Mouse (Mus musculus) cerebellum, adult 9-10 months (tissue): ENCODE measurements around the gene Hsf4.
"Not testable (repeated sequence)": the region's sequence is repeated elsewhere in the genome, so short reads cannot be mapped to it uniquely, and the experiment has no call there.

ENCODE experiments used
- DNase-seq: peaks from one replicate; pipeline ENCODE4 v3.0.0; 2022

Hsf4 gene

DNA sequence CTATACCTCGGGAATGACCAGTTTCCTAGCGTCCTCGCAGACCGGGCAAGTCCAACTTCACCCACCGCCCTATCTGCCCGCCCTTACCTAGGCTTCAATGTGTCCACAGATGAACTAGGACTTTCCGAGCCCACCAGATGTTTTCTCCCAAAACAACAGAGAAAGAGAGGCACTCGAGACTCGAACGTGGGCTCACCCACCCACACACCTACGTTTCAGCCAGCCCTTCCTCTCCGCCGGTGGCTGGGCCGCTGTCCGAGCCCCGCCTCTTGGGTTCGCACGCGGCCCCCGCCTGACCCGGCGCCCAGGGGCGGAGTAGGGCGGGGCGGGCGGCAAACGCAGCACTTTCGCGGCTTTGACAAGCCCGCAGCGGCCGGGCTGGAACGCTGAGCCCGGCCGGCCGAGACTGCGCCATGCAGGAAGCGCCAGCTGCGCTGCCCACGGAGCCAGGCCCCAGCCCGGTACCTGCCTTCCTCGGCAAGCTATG lies at the start of gene Hsf4:
Gene Hsf4 (plus strand): TSS at position 341 of the 487 bp plus-strand sequence.
- peak; percentile 71 for DNase-seq

DNA sequence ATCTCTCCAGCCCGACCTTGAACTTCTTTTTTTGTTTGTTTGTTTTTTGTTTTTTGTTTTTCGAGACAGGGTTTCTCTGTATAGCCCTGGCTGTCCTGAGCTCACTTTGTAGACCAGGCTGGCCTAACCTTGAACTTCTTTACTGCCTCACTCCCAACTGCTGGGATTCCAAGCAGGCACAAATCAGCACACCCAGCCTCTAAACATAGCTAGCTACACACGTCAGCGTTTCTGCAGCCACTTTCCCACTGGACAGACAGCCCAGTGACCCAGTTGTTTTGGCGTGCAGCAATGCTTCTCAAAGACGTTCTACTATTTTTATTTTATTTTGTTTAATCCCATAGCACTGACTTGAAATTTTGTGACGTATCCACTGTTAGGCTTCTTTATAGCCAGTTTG lies 45.8 kb upstream of the Hsf4 start:
- no peak for DNase-seq

DNA sequence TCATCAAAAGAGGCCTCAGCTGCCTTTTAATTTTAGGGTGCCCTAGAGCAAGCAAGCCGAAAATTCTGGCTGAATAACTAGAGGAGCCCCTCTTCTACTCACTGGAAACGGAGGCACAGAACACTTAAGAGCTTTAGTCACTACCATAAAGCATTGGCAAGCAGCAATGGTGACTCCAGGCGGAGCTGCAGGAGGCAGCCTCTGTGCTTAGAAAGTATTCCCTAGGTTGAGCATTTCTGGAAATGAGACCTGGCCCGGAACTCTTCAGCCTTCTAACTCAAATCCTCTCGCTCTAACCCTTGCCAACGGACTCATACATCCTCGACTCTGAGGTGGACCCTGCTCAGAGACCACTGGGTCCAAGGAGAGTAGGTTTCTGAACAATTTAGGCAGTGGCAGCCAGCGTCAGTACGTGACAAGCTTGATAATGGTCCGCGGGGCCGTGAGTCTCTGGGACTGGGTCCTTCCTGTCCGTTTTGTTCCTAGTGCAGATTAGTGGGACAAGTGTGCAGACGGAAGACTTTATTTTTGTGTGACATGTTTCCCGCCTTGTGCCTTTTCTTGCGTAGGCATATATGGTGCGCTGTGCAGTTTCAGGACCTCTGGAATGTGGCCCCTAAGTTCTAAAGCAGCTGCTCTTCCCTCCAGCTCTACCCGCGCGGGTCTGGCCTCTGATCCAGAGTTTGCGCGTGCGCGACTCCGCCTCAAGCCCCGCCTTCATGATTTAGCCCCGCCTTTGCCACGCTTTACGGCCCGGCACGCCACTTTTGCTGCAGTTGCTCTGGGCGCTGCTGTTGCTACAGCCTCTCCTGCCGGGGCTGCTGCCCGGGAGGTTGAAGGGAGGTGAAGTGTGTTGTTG lies 45.0 kb upstream of the Hsf4 start, which contains the start of gene D230025D16Rik:
Gene D230025D16Rik (plus strand): TSS at position 733 of the 859 bp plus-strand sequence.
- DNase-seq: peak; percentile 94

DNA sequence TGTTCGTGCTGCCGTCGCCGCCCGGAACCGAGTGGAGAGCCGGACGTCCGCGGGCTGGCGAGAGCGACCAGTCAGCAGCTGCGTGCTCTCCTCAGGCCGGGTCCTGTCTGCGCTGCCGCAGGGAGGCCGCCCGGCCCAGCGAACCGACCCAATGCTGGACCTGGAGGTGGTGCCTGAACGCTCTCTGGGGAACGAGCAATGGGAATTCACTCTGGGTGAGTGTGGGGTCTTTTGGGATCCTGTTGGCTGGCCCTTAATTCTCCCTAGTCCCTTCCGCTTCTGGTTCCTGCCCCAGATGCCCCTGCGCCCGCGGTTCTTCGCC lies 44.4 kb upstream of the Hsf4 start:
- DNase-seq: no peak

DNA sequence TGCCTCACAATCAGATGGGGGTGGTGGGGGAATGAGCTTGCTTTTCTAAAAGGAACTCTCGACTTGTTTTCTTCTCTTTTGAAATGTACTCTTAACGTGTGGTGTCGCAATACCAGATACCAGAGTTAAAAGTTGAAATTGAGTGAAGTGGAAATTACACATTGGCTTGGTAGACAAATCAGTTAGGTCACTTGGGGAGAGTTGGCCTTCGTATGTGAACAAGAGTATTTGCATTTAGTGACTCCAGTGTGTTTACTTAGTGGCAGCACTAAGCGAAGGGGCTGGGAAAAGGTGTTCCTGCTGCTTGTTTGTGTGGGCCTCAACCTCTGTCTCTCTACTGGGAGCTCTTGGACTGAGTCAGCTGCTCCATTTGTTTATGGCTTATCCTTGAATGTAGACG lies 43.7 kb upstream of the Hsf4 start:
- no peak for DNase-seq

DNA sequence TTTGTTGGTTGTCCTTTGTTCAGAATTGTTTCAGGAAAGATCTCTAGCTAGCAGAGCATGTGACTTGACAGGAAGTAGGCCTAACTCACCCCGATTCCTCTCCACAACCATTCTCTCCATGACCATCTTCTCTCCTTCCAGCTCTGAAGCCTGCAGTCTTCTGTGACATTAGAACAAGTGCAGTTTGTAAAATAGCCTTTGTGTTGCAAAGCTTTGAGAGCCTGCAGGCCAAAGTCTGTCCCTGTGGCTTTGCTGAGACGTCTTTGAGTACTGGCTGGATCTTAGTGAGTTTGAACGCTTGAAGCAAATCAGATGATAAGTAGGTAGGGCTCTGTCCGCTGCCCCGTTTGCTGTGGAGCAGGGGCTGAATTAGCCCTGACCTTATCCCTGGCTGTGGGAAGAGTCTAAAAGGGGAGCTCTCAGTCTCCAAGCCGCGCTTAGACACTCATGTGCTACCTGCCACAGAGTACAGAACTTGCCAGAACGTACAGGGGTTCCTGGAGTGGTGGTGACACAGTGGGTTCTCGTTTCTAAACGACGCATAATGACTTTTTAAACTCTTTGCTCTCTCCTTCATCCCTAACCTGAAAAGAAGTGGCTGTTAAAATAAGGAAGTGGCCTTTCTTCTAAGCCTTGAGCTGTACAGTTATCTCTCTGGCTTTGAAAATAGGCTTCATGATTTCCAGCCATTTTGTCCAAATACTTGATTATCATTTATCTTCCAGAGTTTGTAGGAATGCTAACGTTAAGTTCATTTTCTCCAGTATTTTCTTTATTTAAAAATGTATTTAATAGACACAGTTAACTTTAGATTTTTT lies 37.9 kb upstream of the Hsf4 start:
- DNase-seq: no peak

DNA sequence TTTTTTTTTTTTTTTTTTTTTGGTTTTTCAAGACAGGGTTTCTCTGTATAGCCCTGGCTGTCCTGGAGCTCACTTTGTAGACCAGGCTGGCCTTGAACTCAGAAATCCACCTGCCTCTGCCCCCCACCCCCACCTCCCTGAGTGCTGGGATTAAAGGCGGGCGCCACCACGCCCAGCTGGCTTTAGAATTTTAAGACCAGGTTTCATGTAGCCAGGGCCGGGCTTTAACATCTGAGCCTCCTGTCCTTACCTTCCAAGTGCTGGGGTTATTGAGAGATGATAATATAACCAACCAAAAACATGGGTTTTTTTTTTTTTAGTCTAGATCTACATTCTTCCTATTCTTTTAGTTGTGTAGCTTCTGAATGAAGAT lies 37.3 kb upstream of the Hsf4 start:
- DNase-seq: not testable (repeated sequence)

DNA sequence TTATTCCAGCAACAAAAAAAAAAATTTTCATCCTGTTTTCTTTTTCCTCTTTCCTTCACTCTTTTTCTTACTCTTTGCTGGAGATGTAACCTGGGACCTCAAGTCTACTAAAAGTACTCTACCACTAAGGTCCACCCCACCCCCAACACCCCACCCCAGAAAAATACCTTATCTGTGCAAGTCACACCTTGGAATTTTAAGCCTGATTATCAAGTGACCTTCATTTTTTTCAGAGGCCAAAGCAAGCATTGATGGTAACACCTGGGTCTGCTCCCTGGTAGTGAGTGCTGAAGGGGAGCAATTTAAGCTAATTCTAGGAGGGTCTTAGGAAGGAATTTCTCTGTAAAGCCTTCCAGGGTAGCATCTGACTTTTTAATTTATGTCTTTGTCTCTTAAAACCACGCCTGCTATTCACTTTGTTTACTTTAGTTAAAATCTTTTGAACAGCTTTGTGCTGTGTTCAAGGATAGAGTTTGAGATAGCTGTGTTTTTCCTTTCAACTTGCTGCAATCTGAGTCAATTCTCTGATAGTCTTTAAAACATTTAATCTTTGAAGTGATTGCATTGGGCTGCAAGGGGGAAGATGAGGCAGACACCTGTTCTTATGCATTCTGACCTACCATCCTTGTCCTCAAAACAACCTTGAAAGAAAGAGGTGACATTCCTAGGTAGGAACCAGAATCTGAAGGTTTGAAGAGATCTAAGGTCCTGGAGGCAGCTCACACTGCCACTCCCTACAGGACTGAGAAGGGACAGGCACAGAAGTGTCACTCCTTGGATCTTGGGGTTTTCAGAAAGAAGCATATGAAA lies 36.3 kb upstream of the Hsf4 start:
- DNase-seq: no peak

DNA sequence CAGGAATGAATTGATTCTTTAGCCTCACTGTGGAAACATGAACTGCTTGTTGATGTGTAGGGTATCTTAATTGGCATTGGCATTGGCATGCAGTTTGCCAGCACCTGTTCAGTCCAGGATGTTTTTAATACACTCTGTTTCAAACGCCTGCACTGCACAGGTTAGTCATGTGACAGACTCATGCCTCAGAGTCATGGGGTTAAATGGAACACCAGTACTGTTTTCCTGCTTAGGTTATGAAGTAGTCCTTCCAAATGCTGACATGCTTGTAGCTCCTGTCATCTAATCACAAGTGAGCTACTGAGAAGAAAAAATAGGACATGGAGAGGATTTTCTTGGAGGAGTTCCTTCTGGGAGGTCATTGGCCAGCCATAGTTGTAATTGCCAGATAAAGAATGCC lies 34.4 kb upstream of the Hsf4 start:
- no peak for DNase-seq

DNA sequence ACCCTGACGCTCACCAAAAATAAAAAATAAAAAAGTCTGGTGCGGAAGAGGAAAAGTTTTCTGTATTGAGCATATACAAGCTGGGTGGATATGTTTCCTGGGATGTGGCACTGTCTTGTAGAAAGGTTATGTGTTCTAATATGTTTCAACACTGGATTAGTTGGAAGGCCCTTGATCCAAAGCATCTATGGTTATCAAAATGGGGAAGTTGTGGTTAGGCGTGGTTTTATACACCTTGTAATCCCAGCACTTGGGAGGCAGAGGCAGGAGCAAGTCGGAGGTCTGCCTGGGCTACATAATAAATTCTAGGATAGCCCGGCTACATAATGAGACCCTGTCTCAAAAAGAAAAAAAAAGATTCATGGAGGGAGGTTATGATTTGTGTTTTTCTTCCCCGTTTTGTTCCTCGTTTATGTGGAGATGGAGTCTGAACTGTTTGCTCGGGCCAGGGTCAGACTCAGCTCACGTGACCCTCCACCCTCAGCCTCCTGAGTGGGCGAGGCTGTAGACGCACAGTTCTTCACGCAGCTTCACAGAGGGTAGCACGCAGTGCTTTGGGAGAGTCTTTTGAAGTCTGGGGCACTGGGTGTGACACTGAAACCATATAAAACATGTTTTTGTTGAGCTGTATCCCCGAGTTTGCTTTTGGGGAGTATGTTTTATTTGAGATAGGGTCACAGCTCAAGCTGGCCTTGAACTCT lies 32.0 kb upstream of the Hsf4 start:
- no peak for DNase-seq

DNA sequence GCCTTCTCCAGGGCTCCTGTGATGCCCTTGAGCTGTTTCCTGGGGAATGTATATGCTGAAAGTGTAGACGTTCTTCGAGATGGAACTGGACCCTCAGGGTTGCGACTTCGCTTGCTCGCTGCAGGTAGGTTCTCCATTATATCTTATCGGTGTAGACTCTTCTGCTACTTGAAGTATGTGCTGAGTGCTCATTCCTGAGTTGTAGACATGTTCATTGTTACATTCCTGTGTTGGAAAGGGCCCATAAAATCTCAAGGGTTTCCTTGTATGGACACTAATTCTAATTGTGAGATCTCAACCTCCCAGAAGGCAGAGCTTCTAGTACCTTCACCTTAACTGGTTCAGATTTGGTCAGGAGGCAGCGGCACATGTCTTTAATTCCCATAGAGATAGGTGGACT lies 28.6 kb upstream of the Hsf4 start:
- DNase-seq: no peak

DNA sequence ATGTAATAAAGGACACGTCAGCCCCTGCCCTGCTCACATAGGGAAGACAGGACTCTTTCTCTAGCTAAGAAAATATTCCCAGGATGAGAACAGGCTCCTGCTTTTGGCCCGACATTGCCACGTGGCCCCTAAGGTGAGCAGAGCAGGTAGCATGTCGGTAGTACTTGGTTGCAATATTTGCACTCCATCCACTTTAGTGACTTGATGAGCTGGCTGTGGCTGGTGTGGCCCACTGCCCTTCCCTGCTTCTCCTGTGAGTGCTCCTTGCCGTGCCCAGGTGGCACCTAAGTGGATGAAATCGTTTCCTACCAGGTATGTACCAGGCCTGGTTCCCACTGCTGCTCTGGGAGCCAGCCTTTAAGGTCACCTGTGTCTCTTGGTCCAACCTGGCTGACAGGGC lies 17.6 kb upstream of the Hsf4 start:
- DNase-seq: no peak

DNA sequence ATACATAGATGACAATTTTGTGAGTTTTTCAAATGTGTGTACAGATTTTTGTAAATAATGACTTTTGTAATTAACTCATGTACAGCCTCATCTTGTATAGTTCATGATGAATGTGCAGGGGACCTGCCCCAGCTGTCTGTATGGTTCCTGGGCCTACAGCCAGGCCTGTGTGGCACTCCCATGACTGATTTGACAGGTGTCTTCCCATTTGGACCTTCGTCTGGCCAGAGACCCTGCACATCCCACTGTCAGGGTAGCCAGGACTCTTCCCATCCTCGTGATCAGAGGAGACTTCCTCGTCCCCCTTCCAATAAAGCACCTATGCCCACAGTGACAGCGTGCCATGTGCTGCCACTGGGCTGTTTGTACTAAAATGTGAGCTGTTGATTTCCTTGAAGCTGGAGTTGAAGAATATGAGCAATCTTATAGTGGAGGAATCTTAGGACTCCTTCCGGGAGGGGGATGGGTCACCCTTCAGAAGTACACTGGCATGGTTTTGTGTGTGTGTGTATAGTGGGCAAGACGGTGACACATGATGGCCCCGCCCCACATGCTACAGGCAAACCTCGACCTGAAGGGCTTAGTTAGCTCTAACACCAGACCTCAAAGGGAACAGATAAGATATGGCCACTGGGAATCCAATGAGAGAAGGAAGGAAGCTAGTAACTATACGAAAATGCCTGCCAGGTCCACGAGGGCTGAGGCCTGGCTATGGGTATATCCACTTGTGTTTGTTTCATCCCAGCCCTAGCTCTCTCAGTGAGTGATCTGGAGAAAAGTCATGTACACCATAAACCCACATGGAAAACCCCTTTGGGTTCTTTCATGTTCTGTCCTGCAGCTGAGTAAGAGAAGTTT lies 16.7 kb upstream of the Hsf4 start:
- peak; percentile 23 for DNase-seq

DNA sequence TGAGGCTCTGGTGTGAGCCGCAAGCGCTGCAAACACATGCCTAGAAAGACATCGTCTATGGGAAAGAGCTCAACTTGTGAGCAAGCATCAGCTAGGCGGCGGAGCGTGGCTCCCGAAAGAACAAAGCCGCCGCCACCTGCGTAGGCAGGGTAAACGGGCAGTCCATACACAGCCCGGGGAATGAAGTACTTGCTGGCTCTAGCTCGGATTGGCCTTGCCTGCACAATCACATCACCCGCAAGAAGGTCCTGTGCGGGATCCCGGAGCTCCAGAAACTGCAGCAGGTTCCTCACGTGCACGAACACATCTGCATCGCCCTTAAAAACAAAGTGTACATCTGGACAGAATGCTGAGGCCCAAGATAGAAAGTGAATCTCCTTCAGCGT lies 15.8 kb upstream of the Hsf4 start:
- no peak for DNase-seq

DNA sequence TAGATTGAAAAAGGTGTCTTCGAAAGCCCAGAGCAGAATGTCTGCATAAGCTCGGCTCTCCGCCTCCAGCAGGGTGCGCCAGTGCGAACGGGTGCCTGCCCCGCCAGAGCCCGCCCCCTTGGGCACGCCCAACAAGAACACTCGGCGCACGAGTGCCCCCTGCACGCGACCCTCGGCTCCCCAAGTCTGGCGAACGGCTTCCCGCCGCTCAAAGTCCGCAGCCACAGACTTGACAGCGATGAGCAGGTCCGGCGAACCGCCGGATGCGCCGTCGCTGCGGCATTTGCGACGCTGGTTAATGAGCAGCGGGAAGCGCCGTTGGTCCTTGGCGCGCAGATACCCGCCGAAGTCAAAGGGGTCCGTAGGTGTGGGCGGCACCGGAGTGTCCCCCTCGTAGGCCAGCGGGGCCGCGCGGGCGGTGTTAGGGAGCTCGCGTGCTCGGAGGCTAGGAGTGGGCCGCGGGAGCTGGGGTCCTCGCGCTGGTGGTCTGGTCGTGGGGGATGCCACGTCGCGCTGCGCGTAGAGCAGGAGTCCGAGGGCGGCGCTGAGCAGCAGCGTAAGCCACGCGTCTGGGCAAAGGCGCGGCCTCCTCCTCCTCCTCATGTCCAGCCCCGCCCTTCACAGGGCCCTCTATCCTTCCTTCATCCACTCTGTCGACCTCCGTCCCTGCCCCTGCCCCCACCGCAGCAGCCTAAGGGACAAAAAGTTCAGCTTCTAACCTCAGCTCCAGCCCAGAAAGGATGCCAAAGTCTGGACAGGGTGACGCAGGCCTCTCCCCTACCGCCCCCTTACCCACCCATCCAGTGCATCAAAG lies 15.2 kb upstream of the Hsf4 start:
- peak; percentile 81 for DNase-seq

DNA sequence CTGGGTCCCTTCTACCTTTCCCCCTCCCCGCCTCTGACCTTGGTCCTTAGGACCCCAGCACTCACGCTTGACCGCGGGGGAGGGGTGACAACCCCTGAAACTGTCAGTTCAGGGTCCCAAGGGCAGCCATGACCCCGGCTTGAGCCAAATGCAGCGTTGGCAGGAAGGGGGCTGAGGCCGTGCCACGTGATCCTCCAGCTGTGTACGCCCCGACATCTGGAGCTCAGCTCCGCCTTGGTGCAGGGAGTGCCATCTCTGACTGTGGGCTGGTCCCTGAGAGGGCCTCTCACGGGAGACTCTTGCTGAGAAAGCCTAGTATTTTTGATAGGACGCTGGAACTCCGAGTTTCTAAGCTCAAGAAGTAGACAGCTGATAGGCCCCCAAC lies 14.6 kb upstream of the Hsf4 start, which contains the start of gene B3gnt9:
Gene B3gnt9 (minus strand): TSS at position 188 of the 385 bp plus-strand sequence.
- DNase-seq: no peak

DNA sequence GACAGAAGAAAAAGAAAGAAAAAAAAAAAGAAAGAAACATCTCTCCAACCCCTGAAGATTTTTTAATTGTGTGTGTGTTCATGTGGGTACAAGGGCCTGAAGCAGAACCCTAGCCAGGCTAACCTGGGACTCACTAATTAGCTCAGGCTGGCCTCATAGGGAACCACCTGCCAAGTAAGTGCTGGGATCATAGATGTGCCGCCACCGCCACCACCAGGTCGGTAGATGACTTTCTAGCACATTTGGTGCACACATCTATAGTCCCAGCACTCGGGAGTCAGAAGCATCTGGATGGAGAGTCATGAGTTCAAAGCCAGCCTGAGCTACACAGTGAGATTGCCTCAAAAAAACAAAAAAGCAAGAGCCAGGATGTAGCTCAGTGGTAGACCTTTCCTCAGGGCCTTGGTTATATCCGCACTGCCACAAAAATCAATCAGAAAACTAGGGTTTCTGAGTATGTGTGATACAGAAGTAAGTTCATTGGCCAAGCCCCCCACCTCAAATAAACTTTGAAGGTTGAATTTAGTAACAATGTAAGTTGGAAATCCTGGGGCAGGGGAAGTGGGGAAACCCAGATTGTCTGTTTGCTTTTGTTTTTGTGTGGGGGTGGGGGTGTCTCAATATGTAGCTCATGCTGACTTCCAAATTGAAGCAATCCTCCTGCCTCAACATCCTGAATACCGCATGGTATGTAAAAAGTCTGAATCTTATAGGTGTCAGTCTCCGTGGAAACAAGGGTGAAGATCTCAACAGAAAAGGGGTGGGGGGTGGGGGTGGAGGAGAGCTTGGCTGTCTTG lies 12.1 kb upstream of the Hsf4 start:
- peak; percentile 17 for DNase-seq

DNA sequence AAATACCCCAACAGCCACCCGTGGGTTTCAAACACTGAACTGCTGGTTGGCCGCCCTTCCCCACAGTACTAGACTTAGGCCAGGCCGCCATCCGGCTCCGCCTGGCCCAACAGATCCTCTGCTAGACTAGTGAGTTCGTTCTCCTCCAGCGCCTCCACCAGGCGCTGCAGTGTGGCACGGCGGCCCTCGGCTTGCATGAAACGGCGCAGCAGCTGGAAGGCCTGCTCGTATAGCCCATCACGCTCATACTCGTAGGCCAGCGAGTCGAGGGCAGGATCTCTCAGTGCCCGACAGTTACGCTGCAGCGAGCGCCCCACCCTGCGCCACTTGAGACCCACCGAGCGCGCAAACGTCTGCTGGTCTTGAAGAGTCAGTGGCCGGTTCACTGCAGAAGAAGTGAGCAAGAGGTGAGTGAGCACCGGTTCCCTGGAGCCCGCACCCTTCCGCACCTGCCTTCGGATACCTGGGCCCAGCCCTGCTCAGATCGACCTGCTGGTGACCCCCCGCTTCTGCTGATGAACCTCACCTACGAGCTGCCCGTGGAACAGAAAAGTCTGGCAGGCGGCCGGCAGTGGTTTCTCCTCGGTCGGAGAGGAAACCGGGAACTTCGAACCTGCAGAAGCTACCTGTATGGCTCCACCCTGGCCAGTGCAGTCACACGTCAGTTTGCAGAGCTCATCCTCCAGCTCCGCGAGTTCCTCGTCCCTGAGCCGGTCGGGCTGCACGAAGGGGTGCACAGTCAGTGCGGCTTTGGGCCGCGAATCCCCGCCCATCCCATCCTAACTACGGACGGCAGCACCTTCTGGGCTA lies 10.5 kb upstream of the Hsf4 start:
- DNase-seq: peak; percentile 39
